Mouse (Mus musculus): Measurements from ENCODE around the gene Foxp4. TPM values are rescaled to one million over a fixed set of nuclear protein-coding genes. Genes with fewer than 3 reads are reported as not detected.
A peak's percentile ranks its signal among the peaks of the same experiment; 100 is the strongest.

Gene Foxp4
- total RNA-seq, 2 experiments from 2014 or later = 0.30 to 5.4 TPM

DNA sequence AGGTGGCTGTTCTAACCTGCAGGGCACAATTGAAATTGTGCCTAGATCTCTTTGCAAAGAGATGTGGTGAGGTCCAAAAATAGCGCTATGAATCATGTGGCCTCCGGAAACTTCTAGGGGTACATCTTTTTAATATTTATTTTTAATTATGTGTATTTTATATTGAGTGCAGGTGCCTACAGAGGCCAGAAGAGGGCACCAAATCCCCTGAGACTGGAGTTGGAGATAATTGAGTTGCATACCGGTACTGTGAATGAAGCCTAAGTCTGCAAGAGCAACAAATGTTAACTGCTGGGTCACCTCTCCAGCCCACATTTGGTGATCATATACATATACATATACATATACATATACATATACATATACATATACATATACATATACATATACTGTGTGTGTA, 22.7 kb downstream of the Foxp4 start:
- no peak for ATAC-seq (replicated peaks; ENCODE audit: low FRiP score, poor library complexity, severe bottlenecking)

- no peak for ATAC-seq (replicated peaks; ENCODE audit: low FRiP score, poor library complexity, severe bottlenecking)
Measured at GRCm38 (mm10) chr17:47900716-47901115, 23.7 kb downstream of the Foxp4 start.

DNA sequence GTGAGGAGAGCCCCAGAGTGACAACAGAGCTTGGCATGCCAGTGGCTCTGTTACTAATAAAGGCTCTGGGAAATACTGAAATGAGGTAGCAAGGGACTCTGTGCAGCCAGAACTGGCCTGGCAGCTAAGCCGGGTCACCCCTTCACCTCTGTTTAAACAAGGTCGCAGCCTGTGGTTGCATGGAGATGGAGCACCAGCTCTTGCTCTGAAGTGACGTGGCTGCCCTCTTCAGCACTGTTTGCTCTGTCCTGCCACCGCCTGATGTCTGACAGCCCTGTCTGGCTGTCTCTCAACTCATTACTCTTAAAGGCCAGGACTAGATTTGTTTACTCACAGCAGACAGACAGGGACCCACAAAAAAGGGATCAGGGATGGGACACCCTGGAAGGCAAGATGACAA, 25.3 kb downstream of the Foxp4 start:
- ATAC-seq (replicated peaks; ENCODE audit: low FRiP score, poor library complexity, severe bottlenecking) = no peak

GRCm38 (mm10) chr17:47897956-47898752, 26.3 kb downstream of the Foxp4 start:
- ATAC-seq (replicated peaks; ENCODE audit: low FRiP score, poor library complexity, severe bottlenecking) = no peak

DNA sequence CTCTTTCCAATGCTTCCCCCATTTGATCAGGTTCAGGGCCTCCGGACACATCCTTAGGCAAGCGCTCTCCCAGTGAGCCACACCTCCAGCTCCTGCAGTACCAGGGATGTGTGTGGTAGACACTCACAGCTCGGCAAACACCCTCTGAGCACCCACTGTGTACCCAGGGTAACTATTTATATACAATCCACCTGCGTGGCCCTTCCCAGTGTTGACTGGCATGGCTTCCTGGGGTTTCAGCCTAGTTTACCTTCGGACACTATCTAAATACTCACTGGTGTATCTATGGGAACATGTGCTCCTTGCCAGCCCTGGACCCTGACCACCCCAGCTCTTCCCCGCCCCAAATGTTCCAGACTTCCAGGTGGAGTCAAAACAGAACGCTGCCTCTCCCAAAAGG, 34.7 kb downstream of the Foxp4 start:
- ATAC-seq (replicated peaks; ENCODE audit: low FRiP score, poor library complexity, severe bottlenecking) = no peak

GRCm38 (mm10) chr17:47889267-47889666, 35.2 kb downstream of the Foxp4 start:
- no peak for ATAC-seq (replicated peaks; ENCODE audit: low FRiP score, poor library complexity, severe bottlenecking)

DNA sequence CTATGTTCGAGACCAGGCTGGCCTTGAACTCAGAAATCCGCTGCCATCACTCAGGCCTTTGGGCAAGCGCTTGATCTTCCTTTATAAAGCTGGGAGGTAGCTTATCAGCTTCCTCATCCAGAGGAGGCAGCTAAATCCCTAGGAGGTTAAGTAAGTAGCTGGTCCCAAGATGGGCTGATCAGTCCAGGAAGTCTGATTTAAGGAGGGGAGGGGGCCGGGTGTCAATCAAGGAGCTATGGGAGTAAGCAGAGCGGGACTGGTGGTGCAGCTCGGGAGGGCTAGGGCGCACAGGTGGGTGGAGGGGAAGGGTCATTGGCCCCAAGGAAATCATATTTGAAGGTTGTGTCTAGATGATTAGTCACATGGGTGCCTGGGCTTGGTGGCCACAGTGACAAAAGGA, 35.8 kb downstream of the Foxp4 start:
- ATAC-seq (replicated peaks; ENCODE audit: low FRiP score, poor library complexity, severe bottlenecking) = peak; percentile 38; the same call in 1 of the 2 replicates

DNA sequence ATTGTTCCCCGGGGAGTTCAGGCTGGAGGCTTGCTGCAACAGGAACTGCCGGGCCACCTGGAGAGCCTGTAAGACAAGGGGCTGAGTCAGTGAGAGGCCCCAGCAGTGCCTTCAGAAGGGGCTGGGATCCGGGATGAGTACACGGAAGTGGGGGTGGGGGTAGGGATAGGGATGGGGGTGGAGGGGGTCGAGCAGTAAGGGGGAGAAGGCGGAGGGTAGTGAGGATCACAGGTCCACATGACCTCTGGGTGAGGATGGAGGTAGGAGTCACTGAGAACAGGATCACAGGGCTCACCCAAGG, 36.3 kb downstream of the Foxp4 start:
- ATAC-seq (replicated peaks; ENCODE audit: low FRiP score, poor library complexity, severe bottlenecking) = no peak

DNA sequence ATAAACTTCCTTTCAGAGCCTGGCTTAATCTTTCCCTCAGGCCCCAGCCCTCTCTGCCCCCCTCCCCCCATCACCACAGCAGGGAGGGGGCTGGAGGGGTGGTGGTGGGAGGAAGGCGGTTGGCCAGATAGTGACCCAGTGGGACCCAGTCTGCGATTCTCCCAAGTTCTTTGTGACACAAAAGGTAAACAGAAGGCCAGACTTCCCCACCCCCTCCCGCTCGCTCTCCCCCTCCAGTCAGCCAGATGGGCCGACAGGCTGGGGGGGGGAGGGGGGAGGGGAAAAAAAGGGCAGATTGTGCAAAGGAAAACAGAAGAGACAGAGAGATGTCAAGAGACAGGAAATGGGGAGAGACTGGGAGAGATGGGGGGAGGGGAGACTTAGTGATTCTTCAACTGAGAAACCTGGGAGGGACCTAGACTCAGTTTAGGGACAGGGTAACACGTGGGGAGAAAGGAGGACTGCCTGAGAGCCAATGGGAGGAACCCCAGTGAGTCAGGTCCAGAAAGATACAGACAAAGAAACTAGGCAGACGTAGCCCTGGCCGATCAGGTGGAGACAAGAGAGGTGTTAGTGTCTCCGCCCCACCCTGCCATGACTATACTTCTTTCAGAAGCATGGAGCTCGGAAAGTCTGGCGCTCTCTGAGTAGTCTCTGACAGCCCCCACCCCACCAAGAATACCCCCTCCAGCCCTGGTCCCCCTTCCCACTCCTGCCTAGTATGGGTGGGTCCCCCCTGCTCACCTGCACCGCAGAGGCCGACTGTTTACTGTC, 36.9 kb downstream of the Foxp4 start:
- ATAC-seq (replicated peaks; ENCODE audit: low FRiP score, poor library complexity, severe bottlenecking) = no peak

DNA sequence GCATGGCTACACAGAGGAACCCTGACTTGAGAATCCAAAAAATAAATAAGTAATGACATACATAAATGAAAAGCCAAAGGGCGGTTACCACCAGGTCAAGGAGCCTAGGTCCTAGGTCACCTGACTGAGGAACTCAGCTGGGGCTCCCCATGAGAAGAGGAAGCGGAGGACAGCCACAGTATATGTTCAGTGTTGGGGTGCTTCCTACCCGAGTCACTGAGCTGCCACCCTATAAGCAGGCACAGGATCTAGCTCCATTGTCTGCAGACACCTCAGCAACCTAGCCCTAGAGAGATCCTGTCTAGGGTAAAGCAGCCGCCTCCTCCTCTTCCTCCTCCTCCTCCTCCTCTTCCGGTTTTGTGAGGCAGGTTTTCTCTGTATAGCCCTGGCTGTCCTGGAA, 41.3 kb downstream of the Foxp4 start:
- ATAC-seq (replicated peaks; ENCODE audit: low FRiP score, poor library complexity, severe bottlenecking) = no peak

- no peak for ATAC-seq (replicated peaks; ENCODE audit: low FRiP score, poor library complexity, severe bottlenecking)
Measured at GRCm38 (mm10) chr17:47881330-47881729, 43.1 kb downstream of the Foxp4 start.

GRCm38 (mm10) chr17:47879207-47879606, 45.2 kb downstream of the Foxp4 start:
- no peak for ATAC-seq (replicated peaks; ENCODE audit: low FRiP score, poor library complexity, severe bottlenecking)

- no peak for ATAC-seq (replicated peaks; ENCODE audit: low FRiP score, poor library complexity, severe bottlenecking)
Measured at GRCm38 (mm10) chr17:47878378-47879089, 45.9 kb downstream of the Foxp4 start.

DNA sequence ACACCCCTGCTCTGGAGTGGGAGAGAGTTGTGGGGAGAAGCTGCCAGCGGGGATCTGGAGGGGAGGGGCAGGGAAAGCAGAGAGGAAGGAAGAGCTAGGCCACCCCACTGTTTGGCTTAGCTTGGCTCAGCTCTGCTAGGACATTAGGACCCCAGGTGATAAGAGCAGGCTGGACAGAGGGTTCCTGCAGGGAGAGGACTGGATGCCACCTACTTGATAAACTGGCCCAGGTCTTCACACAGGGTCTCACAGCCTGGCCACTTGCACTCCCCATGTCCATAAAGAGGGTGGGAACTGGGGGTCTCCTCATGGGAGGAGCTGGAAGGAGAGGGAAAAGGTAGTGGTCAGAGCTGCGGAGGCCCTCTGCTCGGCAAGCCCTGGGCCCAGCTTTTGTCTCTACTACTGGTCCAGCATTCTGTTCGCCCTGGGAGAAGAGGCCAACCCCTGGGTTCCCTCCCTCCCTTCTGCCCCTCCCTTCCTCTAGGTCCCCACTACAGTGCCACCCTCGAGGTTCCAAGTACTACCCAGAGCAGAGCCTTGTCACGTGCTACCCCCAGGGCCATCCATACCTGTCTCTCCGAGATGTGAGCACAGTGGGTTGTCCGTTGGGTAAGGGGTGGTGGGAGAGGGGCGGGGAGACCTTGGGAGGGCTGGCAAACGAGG, 46.6 kb downstream of the Foxp4 start:
- no peak for ATAC-seq (replicated peaks; ENCODE audit: low FRiP score, poor library complexity, severe bottlenecking)

DNA sequence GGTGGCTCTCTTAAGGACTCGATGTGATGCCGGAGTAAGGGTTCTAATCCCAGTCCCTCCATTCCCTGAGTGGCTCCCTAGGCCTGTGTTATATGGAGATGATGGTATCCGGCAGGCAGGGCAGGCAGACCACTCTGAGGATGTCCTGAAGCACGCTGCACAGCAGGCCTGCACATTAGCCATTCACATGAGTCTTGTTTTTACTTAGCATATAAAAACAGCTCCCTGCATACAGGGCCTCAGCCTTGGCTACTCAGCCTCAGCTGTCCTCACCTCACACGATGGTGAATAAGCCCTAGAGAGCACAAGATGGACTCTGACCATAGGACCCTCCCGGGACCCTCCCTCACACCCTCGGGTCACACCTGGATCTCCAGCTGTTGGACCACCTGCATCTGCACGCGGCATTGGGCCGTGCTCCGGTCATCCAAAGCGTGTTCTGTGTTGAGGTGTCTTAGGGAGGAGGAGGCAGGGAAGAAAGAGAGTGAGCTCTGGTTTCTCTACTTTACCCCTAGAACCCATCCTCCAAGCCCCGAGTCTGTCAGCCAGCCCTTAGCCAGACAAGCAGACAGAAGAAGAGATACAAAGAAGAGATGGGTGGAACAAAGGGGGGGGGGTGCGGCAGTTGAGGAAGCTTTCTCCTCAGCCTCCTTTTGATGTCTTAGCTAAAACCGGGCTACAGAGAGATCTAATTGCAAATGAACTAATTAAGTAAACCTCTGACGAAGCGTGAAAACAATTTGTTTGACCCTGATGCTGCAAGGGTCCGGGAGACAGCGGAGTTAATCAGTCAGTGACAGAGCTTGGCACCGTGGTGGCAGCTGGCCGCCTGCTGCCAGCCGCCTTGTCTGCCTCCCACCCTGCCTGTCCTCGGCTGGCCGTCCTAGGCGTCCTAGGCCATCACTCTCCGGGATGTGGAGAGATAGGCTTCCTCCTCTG, 47.4 kb downstream of the Foxp4 start:
- ATAC-seq (replicated peaks; ENCODE audit: low FRiP score, poor library complexity, severe bottlenecking) = no peak

DNA sequence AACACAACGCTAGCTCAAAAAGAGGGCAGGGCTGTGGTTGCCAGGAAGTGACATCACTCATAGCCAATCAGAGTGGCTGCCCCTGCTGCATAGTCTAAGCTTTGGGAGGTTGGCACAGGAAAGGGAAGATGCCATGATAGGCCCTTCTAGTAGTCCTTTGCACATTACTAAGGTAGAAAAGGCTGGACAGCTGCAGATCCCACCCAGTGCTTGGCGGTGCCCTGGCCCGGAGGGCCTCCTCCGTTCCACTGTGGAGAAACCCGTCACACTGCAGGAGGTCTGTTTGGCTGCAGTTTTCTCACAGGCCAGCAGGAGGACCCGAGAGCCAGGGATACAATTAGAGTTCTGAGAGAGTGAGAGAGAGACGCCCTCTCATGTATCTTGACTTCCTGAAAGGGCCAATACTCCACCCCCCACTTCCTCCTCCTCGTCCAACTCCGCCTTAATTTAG, 51.1 kb downstream of the Foxp4 start:
- peak; percentile 67; the same call in 1 of the 2 replicates for ATAC-seq (replicated peaks; ENCODE audit: low FRiP score, poor library complexity, severe bottlenecking)

DNA sequence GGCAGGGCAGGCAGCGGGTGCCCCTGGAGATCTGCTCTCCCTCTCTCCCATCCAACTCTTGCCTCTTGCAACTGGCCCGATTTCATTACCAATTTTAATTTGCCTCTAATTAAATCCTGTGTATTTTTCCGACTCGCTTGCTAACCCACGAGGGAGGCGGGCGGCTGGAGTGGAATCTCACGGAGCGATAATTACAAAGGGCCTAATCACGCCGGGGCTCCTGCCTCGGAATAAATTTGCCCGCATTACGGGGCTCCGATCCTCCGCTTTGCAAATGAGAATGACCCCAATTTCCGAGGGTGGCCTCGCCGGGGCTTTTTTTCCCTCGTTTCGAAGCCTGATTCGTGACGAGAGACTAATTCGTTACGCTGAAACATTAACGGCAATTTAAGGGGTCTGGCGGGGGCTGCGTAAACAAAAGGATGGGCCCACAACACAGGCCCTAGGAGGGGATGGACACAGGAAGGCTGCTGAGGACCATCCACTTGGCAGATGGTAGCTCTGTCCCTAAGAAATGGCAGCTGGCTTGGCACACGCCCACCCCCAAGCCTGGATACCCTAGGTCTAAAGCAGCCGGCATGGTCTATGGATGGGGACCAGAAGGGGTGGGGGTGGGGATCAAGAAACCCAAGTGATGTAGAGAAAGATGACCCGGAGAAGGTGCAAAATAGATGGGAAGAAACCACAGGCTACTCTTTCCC, 52.0 kb downstream of the Foxp4 start:
- ATAC-seq (replicated peaks; ENCODE audit: low FRiP score, poor library complexity, severe bottlenecking) = no peak

- no peak for ATAC-seq (replicated peaks; ENCODE audit: low FRiP score, poor library complexity, severe bottlenecking)
Measured at GRCm38 (mm10) chr17:47869874-47870273, 54.6 kb downstream of the Foxp4 start.

DNA sequence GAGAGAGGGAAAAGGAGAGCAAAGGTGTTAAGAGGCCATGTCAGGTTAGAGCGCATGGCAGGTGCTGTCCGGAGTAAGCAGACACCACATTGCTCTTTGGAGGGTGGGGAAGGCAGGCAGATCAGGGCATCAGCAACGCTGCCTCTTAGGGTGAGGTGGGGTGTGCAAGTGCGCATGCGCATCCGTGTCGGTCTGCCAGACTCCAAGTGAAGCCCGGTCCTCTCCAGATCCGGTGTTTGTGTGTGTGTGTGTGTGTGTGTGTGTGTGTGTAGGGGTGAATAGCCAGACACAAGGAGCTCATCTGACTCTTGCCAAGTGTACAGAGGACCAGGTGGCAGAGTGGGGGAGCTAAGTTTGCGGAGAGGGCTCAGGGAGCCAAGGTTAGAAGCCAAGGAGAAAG, 58.4 kb downstream of the Foxp4 start:
- no peak for ATAC-seq (replicated peaks; ENCODE audit: low FRiP score, poor library complexity, severe bottlenecking)

Measured in erythroid progenitor cell, adult 5-6 weeks (primary cell).